Mouse (Mus musculus) E14TG2a.4 (cell line): Measurements from ENCODE around the gene Tex36.

Experiments
- CTCF ChIP-seq: conservative IDR thresholded peaks from 2 replicates; pipeline ENCODE4 v1.5.1; 2014; ENCODE audit warnings: low read length
- NANOG ChIP-seq: IDR thresholded peaks from 2 replicates; pipeline ENCODE4 v1.6.1; 2014; ENCODE audit warnings: borderline replicate concordance, low read length, mixed read lengths

DNA sequence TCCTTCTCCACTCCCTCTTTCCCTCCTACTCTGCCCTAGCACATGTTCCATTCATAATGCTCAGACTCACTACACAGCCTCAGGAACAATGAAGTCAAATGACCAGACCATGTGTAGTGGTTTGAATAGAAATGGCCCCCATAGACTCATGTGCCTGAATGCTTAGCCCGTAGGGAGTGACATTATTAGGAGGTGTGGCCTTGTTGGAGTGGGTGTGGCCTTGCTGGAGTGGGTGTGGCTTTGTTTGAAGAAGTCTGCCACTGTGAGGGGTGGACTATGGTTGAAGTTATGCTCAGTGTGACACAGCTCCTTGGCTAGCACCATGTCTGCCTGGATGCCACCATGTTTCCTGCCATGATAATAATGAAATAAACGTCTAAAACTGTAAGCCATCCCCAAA lies 51.0 kb downstream of the Tex36 start:
- TF ChIP-seq CTCF (no peak), NANOG (no peak)
